Mouse (Mus musculus) kidney, embryonic 14.5 days (tissue): ENCODE results near the gene Map4k2. TPM values are rescaled to one million over a fixed set of nuclear protein-coding genes. Genes with fewer than 3 reads are reported as not detected.

ENCODE experiments used
- ATAC-seq: fragments of 200-750 bp; cut with Nextera tagmentation; 2 replicates; pipeline ENCODE4 v1.8.0; 2017; ENCODE audit warnings: moderate number of reproducible peaks, mild to moderate bottlenecking, moderate TSS enrichment, moderate library complexity; ENCODE audit not compliant: low FRiP score, low TSS enrichment
- H3K27ac ChIP-seq: fragments of 300-500 bp; sonication (generic); 2 replicates; pipeline ENCODE4 v1.5.1; 2014; ENCODE audit warnings: low read depth, mild to moderate bottlenecking, low read length, moderate library complexity, mixed read lengths
- H3K27me3 ChIP-seq: fragments of 300-500 bp; sonication (generic); 2 replicates; pipeline ENCODE4 v1.6.1; 2014; ENCODE audit warnings: mild to moderate bottlenecking, low read length; ENCODE audit not compliant: control insufficient read depth, insufficient read depth
- H3K36me3 ChIP-seq: fragments of 300-500 bp; sonication (generic); 2 replicates; pipeline ENCODE4 v1.6.1; 2014; ENCODE audit warnings: low read length, mixed read lengths; ENCODE audit not compliant: control insufficient read depth, insufficient read depth
- H3K4me1 ChIP-seq: fragments of 300-500 bp; sonication (generic); 2 replicates; pipeline ENCODE4 v1.6.1; 2014; ENCODE audit warnings: low read length, mixed read lengths; ENCODE audit not compliant: control insufficient read depth, insufficient read depth
- H3K4me2 ChIP-seq: fragments of 300-500 bp; sonication (generic); replicated peaks from 2 replicates; pipeline ENCODE4 v1.6.1; 2014; ENCODE audit warnings: low read depth, mild to moderate bottlenecking, low read length
- H3K4me3 ChIP-seq: fragments of 300-500 bp; sonication (generic); 2 replicates; pipeline ENCODE4 v1.5.1; 2014; ENCODE audit warnings: mild to moderate bottlenecking, low read length
- H3K9ac ChIP-seq: fragments of 300-500 bp; sonication (generic); 2 replicates; pipeline ENCODE4 v1.6.1; 2014; ENCODE audit warnings: low read depth, mild to moderate bottlenecking, low read length, moderate library complexity
- H3K9me3 ChIP-seq: fragments of 300-500 bp; sonication (generic); 2 replicates; pipeline ENCODE4 v1.6.1; 2016; ENCODE audit warnings: low read length; ENCODE audit not compliant: control insufficient read depth
- whole genome bisulfite sequencing: fragments of 180-500 bp; shearing (Covaris S2); extraction: QIAGEN DNeasy Blood & Tissue Kit; methylation state at CpG from one replicate; pipeline ENCODE4 v1.1.7; 2014; 5-methylcytosine and 5-hydroxymethylcytosine counted together
- polyA plus RNA-seq: library from polyadenylated mRNA; unstranded; fragments of >200 nt; fragmentation: Nextera tagmentation; extraction: Ambion mirVana; gene quantifications from 2 replicates; pipeline ENCODE4 v1.2.1, GENCODE M21; 2014

The Map4k2 gene
- polyA plus RNA-seq = 12.5 and 12.8 TPM in 2 replicates

- no peaks in the 10 kb centered on the region for H3K9me3 ChIP-seq
- no peaks in the 10 kb centered on the region for H3K27me3 ChIP-seq
- peaks cover 52% of the 10 kb centered on the region for H3K36me3 ChIP-seq
- H3K27ac ChIP-seq = peak within 1 kb of the TSS; percentile 62; the same call in 1 of the 2 replicates
- peak within 1 kb of the TSS; percentile 81 for H3K4me3 ChIP-seq
- H3K9ac ChIP-seq = peak within 1 kb of the TSS; percentile 75
- peaks cover 33% of the 10 kb centered on the region for H3K4me1 ChIP-seq
- ATAC-seq = peak; percentile 75
- WGBS = 6% methylated on average over 57 of the region's 72 CpGs
- peak within 1 kb of the TSS; percentile 95 for H3K4me2 ChIP-seq
Measured at GRCm38 (mm10) chr19:6340524-6341452, at the start of gene Map4k2. Gene Map4k2, plus strand, starts transcription at chr19:6341135.

DNA sequence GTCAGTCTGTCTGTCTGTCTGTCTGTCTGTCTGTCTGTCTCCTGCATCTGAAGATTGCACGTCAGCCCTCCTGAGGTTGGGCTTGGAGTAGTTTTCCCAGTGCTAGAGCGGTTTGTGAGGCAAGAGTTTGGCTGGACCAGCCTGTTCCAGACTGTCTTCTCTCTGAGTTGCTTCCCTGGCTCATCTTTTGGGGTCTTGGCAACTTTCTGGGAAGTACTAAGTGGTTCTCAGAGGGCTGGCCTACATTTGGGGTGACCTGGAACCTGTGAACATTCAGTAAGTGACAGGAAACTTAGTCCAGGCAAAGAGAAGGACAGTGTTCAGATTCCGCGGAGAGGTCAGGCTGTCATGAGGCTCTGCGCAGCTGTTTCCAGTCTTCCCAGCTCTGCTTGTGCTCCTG is 48.7 kb upstream of the Map4k2 start:
- 0 out of 2 replicates have a peak, but pooled peaks cover 3% of the 10 kb centered on the region for H3K4me1 ChIP-seq
- H3K4me3 ChIP-seq = no peak overlapping the region
- 92% methylated on average over 5 of the region's 5 CpGs for WGBS
- no peak overlapping the region for H3K27ac ChIP-seq
- peaks cover 51% of the 10 kb centered on the region for H3K36me3 ChIP-seq
- no peaks in the 10 kb centered on the region for H3K9me3 ChIP-seq
- ATAC-seq = no peak
- H3K9ac ChIP-seq = no peak overlapping the region
- H3K4me2 ChIP-seq = no peak overlapping the region
- H3K27me3 ChIP-seq = no peaks in the 10 kb centered on the region

DNA sequence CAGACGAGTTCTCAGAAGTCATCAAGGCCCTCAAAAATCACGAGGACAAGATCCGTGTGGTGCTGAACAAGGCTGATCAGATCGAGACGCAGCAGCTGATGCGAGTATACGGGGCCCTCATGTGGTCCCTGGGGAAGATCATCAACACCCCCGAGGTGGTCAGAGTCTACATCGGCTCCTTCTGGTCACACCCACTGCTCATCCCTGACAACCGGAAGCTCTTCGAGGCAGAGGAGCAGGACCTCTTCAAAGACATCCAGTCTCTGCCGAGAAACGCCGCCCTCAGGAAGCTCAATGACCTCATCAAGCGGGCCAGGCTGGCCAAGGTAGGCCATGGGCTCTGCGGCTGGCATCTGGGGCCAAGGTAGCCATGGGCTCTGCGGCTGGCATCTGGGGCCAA is 46.6 kb upstream of the Map4k2 start:
- no peak overlapping the region for H3K27ac ChIP-seq
- no peak overlapping the region for H3K4me2 ChIP-seq
- no peak for ATAC-seq
- H3K27me3 ChIP-seq = no peaks in the 10 kb centered on the region
- WGBS = 92% methylated on average over 16 of the region's 17 CpGs
- no peak overlapping the region for H3K4me3 ChIP-seq
- 0 out of 2 replicates have a peak, but pooled peaks cover 3% of the 10 kb centered on the region for H3K4me1 ChIP-seq
- peaks cover 63% of the 10 kb centered on the region for H3K36me3 ChIP-seq
- H3K9ac ChIP-seq = no peak overlapping the region
- H3K9me3 ChIP-seq = no peaks in the 10 kb centered on the region

- Histone ChIP-seq H3K4me2 (no peak overlapping the region), H3K9ac (no peak overlapping the region), H3K4me1 (no peaks in the 10 kb centered on the region), H3K4me3 (no peak overlapping the region), H3K9me3 (no peaks in the 10 kb centered on the region), H3K27ac (no peak overlapping the region), H3K27me3 (no peaks in the 10 kb centered on the region), H3K36me3 (peaks cover 63% of the 10 kb centered on the region)
- no peak for ATAC-seq
- WGBS = 87% methylated on average over 5 of the region's 5 CpGs
Measured at GRCm38 (mm10) chr19:6296551-6297210, 44.3 kb upstream of the Map4k2 start.

GRCm38 (mm10) chr19:6297641-6298040 is 43.3 kb upstream of the Map4k2 start:
- no peak for ATAC-seq
- no peak overlapping the region for H3K27ac ChIP-seq

DNA sequence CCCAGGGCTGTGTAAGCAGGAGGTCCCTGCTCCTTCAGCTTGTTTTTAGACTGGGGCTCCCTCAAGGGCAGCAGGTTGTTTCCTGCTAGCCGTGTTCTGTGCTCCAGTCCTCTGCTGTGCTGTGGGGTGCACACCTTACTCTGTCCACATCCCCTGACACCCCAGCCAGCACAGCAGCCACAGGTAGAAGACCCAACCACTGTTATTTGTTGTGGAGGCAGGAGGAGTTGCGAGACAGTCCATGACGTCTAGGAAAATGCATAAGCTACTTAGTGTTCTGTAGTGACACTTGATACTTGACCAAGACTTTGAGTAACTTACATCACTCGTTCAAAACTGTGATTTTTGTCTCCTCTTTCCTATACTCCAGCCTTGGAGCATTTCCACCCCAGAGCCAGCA is 41.9 kb upstream of the Map4k2 start:
- Histone ChIP-seq H3K36me3 (peaks cover 58% of the 10 kb centered on the region), H3K27me3 (no peaks in the 10 kb centered on the region), H3K4me1 (no peaks in the 10 kb centered on the region), H3K4me3 (no peak overlapping the region), H3K9me3 (no peaks in the 10 kb centered on the region), H3K9ac (no peak overlapping the region), H3K27ac (no peak overlapping the region), H3K4me2 (no peak overlapping the region)
- no peak for ATAC-seq
- WGBS = 66% methylated on average over 4 of the region's 4 CpGs

More at GRCm38 (mm10) chr19:6297641-6298040, 43.3 kb upstream of the Map4k2 start:
- H3K36me3 ChIP-seq = peaks cover 58% of the 10 kb centered on the region
- no peak overlapping the region for H3K4me3 ChIP-seq
- WGBS = 91% methylated on average over 9 of the region's 9 CpGs
- H3K27me3 ChIP-seq = no peaks in the 10 kb centered on the region
- no peaks in the 10 kb centered on the region for H3K9me3 ChIP-seq
- no peak overlapping the region for H3K4me2 ChIP-seq
- no peaks in the 10 kb centered on the region for H3K4me1 ChIP-seq
- H3K9ac ChIP-seq = no peak overlapping the region

DNA sequence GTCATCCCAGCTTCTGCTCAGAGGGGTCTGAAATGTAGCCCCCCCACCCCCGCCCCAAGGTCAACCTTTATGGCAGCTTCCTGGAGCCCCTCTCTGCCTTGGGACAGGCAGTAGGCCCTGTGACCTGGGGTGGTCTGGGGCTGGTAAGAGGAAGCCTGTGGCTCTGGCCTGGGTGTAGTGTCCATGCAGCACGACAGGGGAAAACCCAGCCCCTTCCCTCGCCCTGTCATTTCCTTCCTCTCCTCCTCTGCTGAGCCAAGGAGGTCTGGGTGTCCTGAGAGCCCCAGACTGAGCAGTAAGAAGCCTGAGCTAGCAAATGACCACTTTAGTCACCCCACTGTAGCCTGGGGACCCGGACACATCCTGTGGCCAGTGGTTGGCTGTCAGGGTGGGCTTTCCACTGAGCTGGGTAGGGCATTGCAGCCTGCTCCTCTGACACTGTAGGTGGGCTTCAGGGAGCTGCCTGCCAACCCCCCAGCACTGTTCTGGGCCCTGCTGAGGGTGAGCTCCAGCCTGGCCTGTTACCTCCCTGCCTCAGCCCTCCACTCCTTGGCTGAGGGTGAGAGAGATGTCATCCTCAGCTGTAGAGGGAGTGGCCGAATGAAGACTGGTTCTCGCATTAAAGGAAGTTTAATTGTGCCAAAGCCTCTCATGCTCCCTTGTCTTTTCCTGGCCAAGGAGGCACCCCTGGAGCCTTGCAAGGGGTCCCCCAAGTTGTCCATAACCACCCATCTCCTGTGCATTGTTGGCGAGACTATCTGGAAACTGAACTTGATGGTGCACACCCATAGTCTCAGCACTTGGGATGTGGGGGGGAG is 41.3 kb upstream of the Map4k2 start:
- Histone ChIP-seq H3K9ac (no peak overlapping the region), H3K4me1 (no peaks in the 10 kb centered on the region), H3K4me3 (no peak overlapping the region), H3K36me3 (peaks cover 52% of the 10 kb centered on the region), H3K9me3 (no peaks in the 10 kb centered on the region), H3K27ac (peak overlapping the region; percentile 24; the same call in 1 of the 2 replicates), H3K27me3 (no peaks in the 10 kb centered on the region), H3K4me2 (no peak overlapping the region)
- ATAC-seq = no peak
- 86% methylated on average over 7 of the region's 7 CpGs for WGBS

DNA sequence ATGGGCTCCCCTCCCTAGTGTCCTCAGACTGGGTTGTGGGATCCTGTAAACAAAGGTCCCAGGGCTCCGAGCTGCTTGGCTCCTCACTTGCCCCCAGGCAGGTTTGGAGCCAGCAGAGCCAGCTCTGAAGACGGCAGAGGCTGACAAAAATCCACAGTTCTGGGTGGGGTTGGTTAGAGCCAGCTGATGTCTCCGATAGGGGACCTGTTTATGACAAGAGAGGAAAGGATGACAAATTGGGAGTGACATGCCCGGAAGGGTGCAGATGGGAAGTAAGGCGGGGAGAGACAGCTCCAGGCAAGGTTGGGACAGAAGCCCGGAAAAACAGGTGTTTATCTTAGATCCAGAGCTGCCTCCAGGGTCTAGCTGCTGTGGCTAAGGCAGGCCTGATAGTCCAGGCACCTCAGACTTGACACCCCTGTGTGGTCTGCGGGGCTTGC is 40.5 kb upstream of the Map4k2 start:
- Histone ChIP-seq H3K27ac (no peak overlapping the region), H3K36me3 (peaks cover 44% of the 10 kb centered on the region), H3K4me1 (no peaks in the 10 kb centered on the region), H3K9me3 (no peaks in the 10 kb centered on the region), H3K9ac (no peak overlapping the region), H3K4me3 (no peak overlapping the region), H3K27me3 (no peaks in the 10 kb centered on the region), H3K4me2 (no peak overlapping the region)
- 76% methylated on average over 7 of the region's 7 CpGs for WGBS
- ATAC-seq = no peak
